Mouse (Mus musculus) midbrain, postnatal 0 days (tissue): ENCODE measurements around the gene Tcn2. TPM values are rescaled to one million over a fixed set of nuclear protein-coding genes. Genes with fewer than 3 reads are reported as not detected.
"Not testable (repeated sequence)": the region's sequence is repeated elsewhere in the genome, so short reads cannot be mapped to it uniquely, and the experiment has no call there.

Experiments used
- ATAC-seq: fragments of 200-750 bp; cut with Nextera tagmentation; 2 replicates; pipeline ENCODE4 v1.8.0; 2017; ENCODE audit warnings: moderate number of reproducible peaks, mild to moderate bottlenecking, moderate TSS enrichment, moderate library complexity; ENCODE audit not compliant: low FRiP score
- DNase-seq: peaks from one replicate; pipeline ENCODE4 v3.0.0-alpha.2; 2015; ENCODE audit warnings: low spot score
- H3K27ac ChIP-seq: fragments of 300-500 bp; sonication (generic); 2 replicates; pipeline ENCODE4 v1.5.1; 2014; ENCODE audit warnings: low read depth, mild to moderate bottlenecking, low read length, mixed read lengths
- H3K27me3 ChIP-seq: fragments of 300-500 bp; sonication (generic); 2 replicates; pipeline ENCODE4 v1.6.1; 2014; ENCODE audit warnings: low read length, control low read depth, mixed read lengths; ENCODE audit not compliant: insufficient read depth
- H3K36me3 ChIP-seq: fragments of 300-500 bp; sonication (generic); 2 replicates; pipeline ENCODE4 v1.6.1; 2014; ENCODE audit warnings: low read length, control low read depth, mixed read lengths; ENCODE audit not compliant: insufficient read depth
- H3K4me1 ChIP-seq: fragments of 300-500 bp; sonication (generic); 2 replicates; pipeline ENCODE4 v1.6.1; 2014; ENCODE audit warnings: mild to moderate bottlenecking, control low read depth, antibody characterized with exemption, low read length, mixed read lengths; ENCODE audit not compliant: insufficient read depth
- H3K4me2 ChIP-seq: fragments of 300-500 bp; sonication (generic); 2 replicates; pipeline ENCODE4 v1.6.1; 2014; ENCODE audit warnings: low read depth, mild to moderate bottlenecking, low read length, mixed read lengths; ENCODE audit not compliant: poor library complexity, severe bottlenecking
- H3K4me3 ChIP-seq: fragments of 300-500 bp; sonication (generic); 2 replicates; pipeline ENCODE4 v1.5.1; 2014; ENCODE audit warnings: low read depth, mild to moderate bottlenecking, low read length, moderate library complexity
- H3K9ac ChIP-seq: fragments of 300-500 bp; sonication (generic); replicated peaks from 2 replicates; pipeline ENCODE4 v1.6.1; 2014; ENCODE audit warnings: mild to moderate bottlenecking, low read length, moderate library complexity, mixed read lengths; ENCODE audit not compliant: poor library complexity, severe bottlenecking
- H3K9me3 ChIP-seq: fragments of 300-500 bp; sonication (generic); 2 replicates; pipeline ENCODE4 v1.6.1; 2016; ENCODE audit warnings: low read length, control low read depth
- CTCF ChIP-seq: IDR thresholded peaks from 2 replicates; pipeline ENCODE4 v1.5.1; 2016; ENCODE audit warnings: antibody characterized with exemption, mild to moderate bottlenecking
- WGBS: fragments of 180-500 bp; shearing (Covaris S2); extraction: QIAGEN DNeasy Blood & Tissue Kit; methylation state at CpG from one replicate; pipeline ENCODE4 v1.1.7; 2014; 5-methylcytosine and 5-hydroxymethylcytosine counted together
- polyA plus RNA-seq: library from polyadenylated mRNA; unstranded; fragments of >200 nt; fragmentation: Nextera tagmentation; extraction: Ambion mirVana; gene quantifications from 2 replicates; pipeline ENCODE4 v1.2.1, GENCODE M21; 2015
- total RNA-seq: library from RNA; depleted of rRNA; stranded (reverse); fragments of >200 nt; gene quantifications from 2 replicates; pipeline ENCODE4 v1.2.3, GENCODE M21; 2014

Gene Tcn2
- total and polyA plus RNA-seq, 2 experiments from 2014 or later = 20.9 to 22.0 TPM

GRCm38 (mm10) chr11:3914109-3914840, 17.7 kb downstream of the Tcn2 start, which contains the start of gene Slc35e4:
Gene Slc35e4 (minus strand): TSS chr11:3914664.
- Histone ChIP-seq H3K27ac (peak within 1 kb of the TSS; percentile 82), H3K36me3 (no peaks in the 10 kb centered on the region), H3K4me2 (peak within 1 kb of the TSS; percentile 95), H3K9me3 (no peaks in the 10 kb centered on the region), H3K4me3 (peak within 1 kb of the TSS; percentile 56), H3K9ac (peak within 1 kb of the TSS; percentile 76), H3K4me1 (peaks cover 25% of the 10 kb centered on the region), H3K27me3 (no peaks in the 10 kb centered on the region)
- peak; percentile 97 for TF ChIP-seq CTCF
- ATAC-seq = peak; percentile 59
- under 1% methylated on average over 28 of the region's 28 CpGs for WGBS
- DNase-seq = peak; percentile 86

- WGBS = under 1% methylated on average over 65 of the region's 65 CpGs
- peaks cover 32% of the 10 kb centered on the region for H3K4me1 ChIP-seq
- H3K4me3 ChIP-seq = peak overlapping the region; percentile 56
Measured at GRCm38 (mm10) chr11:3913316-3914108, 18.4 kb downstream of the Tcn2 start.

GRCm38 (mm10) chr11:3912875-3913271, 19.1 kb downstream of the Tcn2 start:
- H3K4me1 ChIP-seq = peaks cover 32% of the 10 kb centered on the region
- H3K4me2 ChIP-seq = peak overlapping the region; percentile 95
- no peaks in the 10 kb centered on the region for H3K27me3 ChIP-seq
- H3K27ac ChIP-seq = peak overlapping the region; percentile 82
- peak; percentile 37 for TF ChIP-seq CTCF
- ATAC-seq = peak; percentile 15
- no peaks in the 10 kb centered on the region for H3K9me3 ChIP-seq
- no peaks in the 10 kb centered on the region for H3K36me3 ChIP-seq
- WGBS = 2% methylated on average over 16 of the region's 16 CpGs
- DNase-seq = peak; percentile 31
- peak overlapping the region; percentile 76 for H3K9ac ChIP-seq
- peak overlapping the region; percentile 56 for H3K4me3 ChIP-seq

More at GRCm38 (mm10) chr11:3913316-3914108, 18.4 kb downstream of the Tcn2 start:
- no peaks in the 10 kb centered on the region for H3K27me3 ChIP-seq
- no peak for TF ChIP-seq CTCF
- ATAC-seq = peak; percentile 89
- no peaks in the 10 kb centered on the region for H3K9me3 ChIP-seq
- peak overlapping the region; percentile 95 for H3K4me2 ChIP-seq
- DNase-seq = peak; percentile 93
- peak overlapping the region; percentile 76 for H3K9ac ChIP-seq
- no peaks in the 10 kb centered on the region for H3K36me3 ChIP-seq
- peak overlapping the region; percentile 82 for H3K27ac ChIP-seq

GRCm38 (mm10) chr11:3912100-3912874, 19.7 kb downstream of the Tcn2 start:
- ATAC-seq (no peak), DNase-seq (peak; percentile 65)
- Histone ChIP-seq H3K4me3 (peak overlapping the region; percentile 56), H3K36me3 (peaks cover 5% of the 10 kb centered on the region; the same call in 1 of the 2 replicates), H3K9ac (peak overlapping the region; percentile 76), H3K27ac (peak overlapping the region; percentile 82), H3K4me1 (peaks cover 32% of the 10 kb centered on the region), H3K4me2 (peak overlapping the region; percentile 95), H3K27me3 (no peaks in the 10 kb centered on the region), H3K9me3 (no peaks in the 10 kb centered on the region)
- WGBS = 7% methylated on average over 19 of the region's 19 CpGs
- TF ChIP-seq CTCF = no peak

GRCm38 (mm10) chr11:3911440-3911839, 20.5 kb downstream of the Tcn2 start:
- not testable (repeated sequence) for H3K9me3 ChIP-seq, DNase-seq, ATAC-seq, H3K27ac ChIP-seq, H3K27me3 ChIP-seq
- Histone ChIP-seq H3K36me3 (peaks cover 13% of the 10 kb centered on the region; the same call in 1 of the 2 replicates), H3K4me3 (peak overlapping the region; percentile 56), H3K9ac (peak overlapping the region; percentile 30; the same call in 1 of the 2 replicates), H3K4me2 (peak overlapping the region; percentile 95), H3K4me1 (peaks cover 32% of the 10 kb centered on the region)
- 82% methylated on average over 6 of the region's 6 CpGs for WGBS
